ENCODE assay signal across 19 mouse cellular contexts in genomic region chr5:75622401-75622800, GRCm38 (mm10). TPM values are rescaled to one million over a fixed set of nuclear protein-coding genes. Genes with fewer than 3 reads are reported as not detected.
"Had no signal": no experiment of that assay in that cellular context is flagged by ENCODE, and none has a peak within 500 bp of the region (broad histone marks: within the 10 kb centered on the region; RNA-seq: fewer than 3 reads in every experiment).

No protein-coding gene starts in this region.

- H3K36me3 ChIP-seq: kidney, embryonic 15.5 days had no signal

- H3K4me3 ChIP-seq: kidney, embryonic 15.5 days; left cerebral cortex, adult 2 months; limb, embryonic 12.5 days; limb, embryonic 15.5 days; megakaryocyte, embryonic 14.5 days; midbrain, embryonic 10.5 days; midbrain, embryonic 13.5 days; myocyte had no signal

- ATAC-seq: liver, postnatal 0 days; midbrain, embryonic 13.5 days; midbrain, embryonic 16.5 days had no signal

- H3K4me1 ChIP-seq: kidney, embryonic 15.5 days; limb, embryonic 15.5 days had no signal

- H3K4me2 ChIP-seq: kidney, embryonic 15.5 days; limb, embryonic 12.5 days; limb, embryonic 15.5 days; liver, embryonic 11.5 days; lung, embryonic 14.5 days; midbrain, embryonic 13.5 days had no signal

- H3K27ac ChIP-seq: kidney, embryonic 15.5 days; left cerebral cortex, adult 2 months; limb, embryonic 12.5 days; limb, embryonic 15.5 days; liver, embryonic 14.5 days; macrophage; midbrain, embryonic 10.5 days; midbrain, embryonic 13.5 days had no signal

- H3K9me3 ChIP-seq: kidney, embryonic 15.5 days; limb, embryonic 12.5 days; limb, embryonic 15.5 days; megakaryocyte, embryonic 14.5 days; midbrain, embryonic 10.5 days; midbrain, embryonic 13.5 days had no signal

- DNase-seq: kidney, adult 8-10 months; kidney, postnatal 10 days; kidney, postnatal 36 days; layer of hippocampus, postnatal 36 days; liver, postnatal 0 days; lung, embryonic 14.5 days; thymus, postnatal 25 days had no signal

- H3K27me3 ChIP-seq: kidney, embryonic 15.5 days; limb, embryonic 12.5 days; limb, embryonic 15.5 days; midbrain, embryonic 13.5 days had no signal

- H3K9ac ChIP-seq: kidney, embryonic 15.5 days; limb, embryonic 12.5 days; limb, embryonic 15.5 days; liver, embryonic 14.5 days; liver, postnatal 0 days; lung, embryonic 14.5 days; midbrain, embryonic 13.5 days had no signal

RNA-seq across cellular contexts. Expression of gene Kit, which starts 47.7 kb away (rescaled TPM):
- polyA plus RNA-seq: myocyte had no signal
